Mouse (Mus musculus) kidney, postnatal 4 days (tissue): ENCODE results near the gene Vwa5b1.
A peak's percentile ranks its signal among the peaks of the same experiment; 100 is the strongest.

Source experiments
- DNase-seq, 2 experiments: peaks; one replicate each; pipeline ENCODE4 v3.0.0; 2021; ENCODE audit warnings: mixed read lengths in 2 of 2

The Vwa5b1 gene

GRCm38 (mm10) chr4:138635428-138636145, at the start of gene Vwa5b1:
Gene Vwa5b1, minus strand, starts transcription at chr4:138635884.
- peak; percentile 25 to 50 for DNase-seq

- no peak for DNase-seq
These were observed 47.1 kb upstream of the Vwa5b1 start for GRCm38 (mm10) chr4:138682760-138683159.

- DNase-seq, result no peak
These were observed 44.4 kb upstream of the Vwa5b1 start for GRCm38 (mm10) chr4:138680124-138680523.

- DNase-seq, result peak; percentile 40 to 58
These were observed 41.9 kb upstream of the Vwa5b1 start for GRCm38 (mm10) chr4:138677579-138677978.

GRCm38 (mm10) chr4:138676480-138676879, 40.8 kb upstream of the Vwa5b1 start:
- DNase-seq, result peak; percentile 78 to 79

GRCm38 (mm10) chr4:138672160-138672559, 36.5 kb upstream of the Vwa5b1 start:
- DNase-seq, result no peak

GRCm38 (mm10) chr4:138670093-138670889, 34.6 kb upstream of the Vwa5b1 start:
- DNase-seq, result no peak

GRCm38 (mm10) chr4:138666521-138666920, 30.8 kb upstream of the Vwa5b1 start:
- DNase-seq, result no peak

- no peak for DNase-seq
These were observed 24.4 kb upstream of the Vwa5b1 start for GRCm38 (mm10) chr4:138659936-138660602.

GRCm38 (mm10) chr4:138653056-138653455, 17.4 kb upstream of the Vwa5b1 start:
- peak in 1 of 2 experiments; percentile 18 for DNase-seq

GRCm38 (mm10) chr4:138651881-138652280, 16.2 kb upstream of the Vwa5b1 start:
- DNase-seq, result no peak

GRCm38 (mm10) chr4:138648096-138648635, 12.5 kb upstream of the Vwa5b1 start:
- peak; percentile 32 to 51 for DNase-seq

GRCm38 (mm10) chr4:138642272-138642671, 6.6 kb upstream of the Vwa5b1 start:
- no peak for DNase-seq

- DNase-seq, result no peak
These were observed 445 bp upstream of the Vwa5b1 start for GRCm38 (mm10) chr4:138636146-138636511.

- DNase-seq, result peak; percentile 20 to 40
These were observed 7.4 kb downstream of the Vwa5b1 start for GRCm38 (mm10) chr4:138628256-138628655.

GRCm38 (mm10) chr4:138614454-138614853, 21.2 kb downstream of the Vwa5b1 start:
- no peak for DNase-seq

GRCm38 (mm10) chr4:138601926-138602325, 33.8 kb downstream of the Vwa5b1 start:
- peak; percentile 45 to 55 for DNase-seq

- DNase-seq, result peak; percentile 87 to 88
These were observed 37.8 kb downstream of the Vwa5b1 start for GRCm38 (mm10) chr4:138597904-138598347.

- peak; percentile 55 to 61 for DNase-seq
These were observed 39.1 kb downstream of the Vwa5b1 start for GRCm38 (mm10) chr4:138596391-138597130.

- no peak for DNase-seq
These were observed 50.7 kb downstream of the Vwa5b1 start for GRCm38 (mm10) chr4:138584946-138585345.

- no peak for DNase-seq
These were observed 53.2 kb downstream of the Vwa5b1 start for GRCm38 (mm10) chr4:138582446-138582845.

- peak in 1 of 2 experiments; percentile 28 for DNase-seq
These were observed 57.3 kb downstream of the Vwa5b1 start for GRCm38 (mm10) chr4:138578406-138578805.
